Mouse (Mus musculus) urinary bladder, postnatal 14 days (tissue): ENCODE data around the gene Mtln.

ENCODE experiments used
- DNase-seq: peaks from one replicate; pipeline ENCODE4 v3.0.0; 2021; ENCODE audit warnings: low spot score

Gene Mtln

DNA sequence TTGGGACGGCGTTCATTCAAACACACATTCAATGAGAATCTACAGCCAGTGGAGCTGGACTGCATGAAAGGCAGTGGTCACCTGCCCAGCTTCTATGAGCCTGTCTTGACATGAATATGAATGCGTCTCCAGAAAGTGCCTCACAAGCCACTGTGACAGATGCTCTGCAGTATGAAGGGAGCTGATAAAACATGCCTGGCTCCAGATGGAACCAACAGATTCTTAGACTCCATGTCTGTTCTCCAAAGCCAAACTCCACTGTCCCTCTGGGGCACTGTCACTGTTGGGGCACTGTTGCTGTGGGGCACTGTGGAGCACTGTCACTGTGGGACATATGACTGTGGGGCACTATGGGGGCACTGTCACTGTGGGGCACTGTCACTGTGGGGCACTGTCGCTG lies 38.2 kb downstream of the Mtln start:
- DNase-seq, result no peak

GRCm38 (mm10) chr2:127751849-127752610 lies 40.3 kb downstream of the Mtln start:
- no peak for DNase-seq

DNA sequence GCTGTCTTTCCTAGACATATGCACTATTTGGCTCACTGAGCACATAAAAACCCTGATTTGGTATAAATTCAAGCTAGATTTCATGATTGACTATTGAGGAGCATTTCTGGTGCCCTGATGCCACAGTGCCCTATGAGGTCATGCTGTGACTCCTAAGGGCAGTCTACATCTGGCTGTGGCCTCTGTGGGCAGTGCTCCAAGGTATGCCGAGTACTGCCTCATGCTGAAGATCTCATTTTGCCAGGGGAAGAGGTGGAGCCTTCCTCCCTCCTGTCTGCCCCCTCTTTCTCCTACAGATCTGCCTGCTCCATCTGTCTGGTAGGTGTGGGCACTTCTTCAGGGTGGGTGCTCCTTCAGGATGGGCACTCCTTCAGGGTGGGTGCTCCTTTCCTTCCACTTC lies 42.9 kb downstream of the Mtln start:
- no peak for DNase-seq

DNA sequence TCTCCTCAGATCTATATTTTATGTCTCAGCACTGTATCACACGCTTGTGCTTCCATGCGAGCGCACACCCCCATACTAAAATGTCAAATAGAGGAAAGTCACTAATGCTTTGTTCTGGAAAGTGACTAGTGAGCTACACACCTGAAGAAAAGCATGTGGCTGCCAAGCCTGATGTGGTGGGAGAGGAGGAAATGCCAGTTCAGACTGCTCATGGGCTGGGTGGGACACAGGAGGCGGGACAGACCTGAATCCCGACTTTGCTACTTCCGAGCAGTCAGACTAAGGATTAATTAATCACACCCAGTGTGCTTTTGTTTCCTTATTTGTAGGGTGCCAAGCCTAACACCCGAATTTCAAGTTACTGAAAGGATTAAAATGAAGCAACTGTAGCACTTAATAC lies 44.0 kb downstream of the Mtln start:
- no peak for DNase-seq

DNA sequence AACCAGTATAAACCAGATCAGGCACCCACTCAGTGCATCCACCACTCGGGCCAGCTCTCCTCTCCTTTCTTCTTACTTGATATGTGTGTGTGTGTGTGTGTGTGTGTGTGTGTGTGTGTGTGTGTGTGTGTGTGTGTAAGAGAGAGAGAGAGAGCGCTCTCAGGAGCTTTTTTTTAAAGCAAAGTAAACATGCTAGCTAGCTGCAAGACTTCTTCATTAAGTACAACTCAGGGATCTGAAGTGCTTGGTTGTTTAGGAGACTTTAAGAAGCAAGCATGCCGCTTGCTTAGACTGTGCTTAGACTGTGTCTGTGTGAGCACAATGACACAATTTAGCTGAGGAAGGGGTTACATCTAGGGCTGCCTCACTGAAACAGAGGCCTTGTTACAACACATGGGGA lies 49.7 kb downstream of the Mtln start:
- DNase-seq, result no peak
